Mouse (Mus musculus) gastrocnemius, adult 18-20 months (tissue): ENCODE results near the gene St3gal2. TPM values are rescaled to one million over a fixed set of nuclear protein-coding genes. Genes with fewer than 3 reads are reported as not detected.
A peak's percentile ranks its signal among the peaks of the same experiment; 100 is the strongest.
"Not testable (repeated sequence)": the region's sequence is repeated elsewhere in the genome, so short reads cannot be mapped to it uniquely, and the experiment has no call there.

Experiments
- DNase-seq: peaks from one replicate; pipeline ENCODE4 v3.0.0; 2021; ENCODE audit warnings: low spot score
- total RNA-seq, 2 experiments: library from RNA; stranded (reverse); gene quantifications; 2 replicates each; pipeline ENCODE4 v1.2.3; 2021

St3gal2 gene
- total RNA-seq, 2 experiments from 2014 or later = 45.6 to 54.6 TPM

GRCm38 (mm10) chr8:110911576-110912570 lies 7.8 kb upstream of the St3gal2 start:
- no peak for DNase-seq

- DNase-seq = no peak
Observed at GRCm38 (mm10) chr8:110917415-110917814, 2.3 kb upstream of the St3gal2 start.

- DNase-seq = no peak
Observed at GRCm38 (mm10) chr8:110918027-110918426, 1.7 kb upstream of the St3gal2 start.

- DNase-seq = no peak
Observed at GRCm38 (mm10) chr8:110918460-110918859, 1.3 kb upstream of the St3gal2 start.

- peak; percentile 33 for DNase-seq
Observed at GRCm38 (mm10) chr8:110920032-110920772, 480 bp downstream of the St3gal2 start.

GRCm38 (mm10) chr8:110920773-110921277 lies 1.1 kb downstream of the St3gal2 start:
- no peak for DNase-seq

- peak; percentile 75 for DNase-seq
Observed at GRCm38 (mm10) chr8:110921492-110922230, 1.9 kb downstream of the St3gal2 start.

GRCm38 (mm10) chr8:110925691-110926140 lies 6.0 kb downstream of the St3gal2 start:
- no peak for DNase-seq

GRCm38 (mm10) chr8:110926690-110927089 lies 7.0 kb downstream of the St3gal2 start:
- DNase-seq = no peak

GRCm38 (mm10) chr8:110928435-110928834 lies 8.7 kb downstream of the St3gal2 start:
- DNase-seq = no peak

GRCm38 (mm10) chr8:110929066-110929465 lies 9.3 kb downstream of the St3gal2 start:
- no peak for DNase-seq

GRCm38 (mm10) chr8:110929672-110930071 lies 9.9 kb downstream of the St3gal2 start:
- not testable (repeated sequence) for DNase-seq

- DNase-seq = peak; percentile 55
Observed at GRCm38 (mm10) chr8:110931176-110931939, 11.6 kb downstream of the St3gal2 start.

GRCm38 (mm10) chr8:110932444-110932843 lies 12.7 kb downstream of the St3gal2 start:
- no peak for DNase-seq

GRCm38 (mm10) chr8:110933272-110933671 lies 13.6 kb downstream of the St3gal2 start:
- no peak for DNase-seq

GRCm38 (mm10) chr8:110936217-110936616 lies 16.5 kb downstream of the St3gal2 start:
- peak; percentile 75 for DNase-seq

GRCm38 (mm10) chr8:110938882-110939589 lies 19.3 kb downstream of the St3gal2 start:
- DNase-seq = peak; percentile 59

- DNase-seq = no peak
Observed at GRCm38 (mm10) chr8:110940682-110941452, 21.1 kb downstream of the St3gal2 start.

- DNase-seq = peak; percentile 91
Observed at GRCm38 (mm10) chr8:110941453-110941948, 21.8 kb downstream of the St3gal2 start.
